Mouse (Mus musculus) frontal cortex, postnatal 10 days (tissue): ENCODE results near the gene Tnfrsf23.
"Not testable (repeated sequence)": the region's sequence is repeated elsewhere in the genome, so short reads cannot be mapped to it uniquely, and the experiment has no call there.

ENCODE experiments used
- DNase-seq, 2 experiments: peaks; one replicate each; pipeline ENCODE4 v3.0.0; 2022; ENCODE audit warnings: low spot score in 2 of 2, mixed read lengths in 1 of 2

Tnfrsf23 gene

GRCm38 (mm10) chr7:143685359-143686067, at the start of gene Tnfrsf23:
TSS of gene Tnfrsf23 (minus strand) at chr7:143685872.
- peak; percentile 59 to 63 for DNase-seq

GRCm38 (mm10) chr7:143733746-143734145, 48.1 kb upstream of the Tnfrsf23 start:
- no peak for DNase-seq

GRCm38 (mm10) chr7:143729886-143730285, 44.2 kb upstream of the Tnfrsf23 start:
- no peak for DNase-seq

GRCm38 (mm10) chr7:143726396-143726795, 40.7 kb upstream of the Tnfrsf23 start:
- DNase-seq, result no peak

- no peak for DNase-seq
Measured at GRCm38 (mm10) chr7:143723841-143724240, 38.2 kb upstream of the Tnfrsf23 start.

- DNase-seq, result no peak
Measured at GRCm38 (mm10) chr7:143722646-143723045, 37.0 kb upstream of the Tnfrsf23 start.

- no peak for DNase-seq
Measured at GRCm38 (mm10) chr7:143717811-143718210, 32.1 kb upstream of the Tnfrsf23 start.

- no peak for DNase-seq
Measured at GRCm38 (mm10) chr7:143713421-143713820, 27.7 kb upstream of the Tnfrsf23 start.

GRCm38 (mm10) chr7:143712771-143713348, 27.2 kb upstream of the Tnfrsf23 start:
- DNase-seq, result no peak

- no peak for DNase-seq
Measured at GRCm38 (mm10) chr7:143712023-143712422, 26.4 kb upstream of the Tnfrsf23 start.

GRCm38 (mm10) chr7:143711381-143711780, 25.7 kb upstream of the Tnfrsf23 start:
- DNase-seq, result no peak

- no peak for DNase-seq
Measured at GRCm38 (mm10) chr7:143709395-143709794, 23.7 kb upstream of the Tnfrsf23 start.

- peak; percentile 84 to 87 for DNase-seq
Measured at GRCm38 (mm10) chr7:143706697-143707438, 21.2 kb upstream of the Tnfrsf23 start.

GRCm38 (mm10) chr7:143696140-143696539, 10.5 kb upstream of the Tnfrsf23 start:
- DNase-seq, result no peak

- no peak for DNase-seq
Measured at GRCm38 (mm10) chr7:143694550-143694949, 8.9 kb upstream of the Tnfrsf23 start.

GRCm38 (mm10) chr7:143692746-143693510, 7.3 kb upstream of the Tnfrsf23 start:
- no peak for DNase-seq

- DNase-seq, result no peak
Measured at GRCm38 (mm10) chr7:143691909-143692308, 6.2 kb upstream of the Tnfrsf23 start.

GRCm38 (mm10) chr7:143691181-143691580, 5.5 kb upstream of the Tnfrsf23 start:
- no peak for DNase-seq

GRCm38 (mm10) chr7:143689946-143690345, 4.3 kb upstream of the Tnfrsf23 start:
- DNase-seq, result no peak

GRCm38 (mm10) chr7:143689481-143689880, 3.8 kb upstream of the Tnfrsf23 start:
- DNase-seq, result no peak

GRCm38 (mm10) chr7:143686676-143687075, 1.0 kb upstream of the Tnfrsf23 start:
- DNase-seq, result peak in 1 of 2 experiments; percentile 3

- not testable (repeated sequence) for DNase-seq
Measured at GRCm38 (mm10) chr7:143686191-143686590, 519 bp upstream of the Tnfrsf23 start.
